Mouse (Mus musculus): ENCODE data around the gene Slc25a33.
A peak's percentile ranks its signal among the peaks of the same experiment; 100 is the strongest.
"Not testable (repeated sequence)": the region's sequence is repeated elsewhere in the genome, so short reads cannot be mapped to it uniquely, and the experiment has no call there.

Slc25a33 gene

DNA sequence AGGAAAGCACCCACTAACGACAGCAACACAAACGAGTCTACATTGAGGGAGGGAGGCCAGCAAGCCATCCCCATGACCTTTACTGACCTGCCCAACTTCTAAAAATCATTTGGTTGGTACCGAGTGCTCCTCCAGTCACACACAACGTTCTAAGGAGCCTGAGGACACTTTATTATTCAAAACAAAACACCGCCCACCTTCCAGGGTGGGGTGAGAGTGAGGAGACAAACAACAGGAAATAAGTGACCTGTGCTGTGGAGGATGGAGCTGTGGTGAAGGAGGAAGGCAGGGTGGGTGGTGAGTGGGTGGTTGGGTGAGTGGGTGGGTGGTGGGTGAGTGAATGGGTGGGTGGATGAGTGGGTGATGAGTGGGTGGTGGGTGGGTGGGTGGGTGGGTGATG lies 14.6 kb downstream of the Slc25a33 start:
- DNase-seq (ENCODE audit: low spot score in 2 of 2), result peak in 1 of 2 experiments; percentile 38

DNA sequence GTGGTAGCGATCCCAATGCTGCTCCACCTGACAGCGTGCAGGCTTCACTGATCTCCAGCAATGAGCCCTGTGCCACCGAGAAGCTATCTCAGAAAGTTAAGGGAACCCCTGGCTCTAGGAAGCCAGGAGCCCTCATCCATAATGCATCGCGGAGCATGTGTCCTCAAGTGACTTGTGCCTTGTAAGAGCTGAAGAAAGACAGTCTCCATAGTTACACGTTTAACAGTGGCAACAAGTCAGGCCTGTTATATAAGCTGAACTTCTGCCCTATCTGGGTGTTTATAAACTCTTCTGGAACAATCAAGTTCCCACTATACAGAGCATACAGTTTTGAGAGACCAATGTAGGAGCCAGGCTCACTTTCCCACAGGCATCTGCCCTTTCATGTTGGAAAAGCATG lies 15.7 kb downstream of the Slc25a33 start:
- DNase-seq (ENCODE audit: low spot score in 2 of 2), result no peak

DNA sequence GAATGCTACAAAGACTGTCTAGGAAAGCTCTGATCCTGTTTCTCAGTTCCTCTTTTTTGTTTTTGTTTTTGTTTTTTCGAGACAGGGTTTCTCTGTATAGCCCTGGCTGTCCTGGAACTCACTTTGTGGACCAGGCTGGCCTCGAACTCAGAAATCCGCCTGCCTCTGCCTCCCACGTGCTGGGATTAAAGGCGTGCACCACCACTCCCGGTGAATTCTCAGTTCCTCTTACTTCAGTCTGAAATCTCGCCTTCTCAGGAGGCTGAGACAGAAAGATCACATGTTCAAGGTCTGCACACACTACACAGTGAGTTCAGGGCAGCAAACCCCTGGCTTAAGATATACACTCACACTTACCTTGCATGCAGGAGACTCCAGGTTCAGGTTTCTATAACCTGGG lies 17.5 kb downstream of the Slc25a33 start:
- DNase-seq (ENCODE audit: low spot score in 2 of 2), result not testable (repeated sequence)

DNA sequence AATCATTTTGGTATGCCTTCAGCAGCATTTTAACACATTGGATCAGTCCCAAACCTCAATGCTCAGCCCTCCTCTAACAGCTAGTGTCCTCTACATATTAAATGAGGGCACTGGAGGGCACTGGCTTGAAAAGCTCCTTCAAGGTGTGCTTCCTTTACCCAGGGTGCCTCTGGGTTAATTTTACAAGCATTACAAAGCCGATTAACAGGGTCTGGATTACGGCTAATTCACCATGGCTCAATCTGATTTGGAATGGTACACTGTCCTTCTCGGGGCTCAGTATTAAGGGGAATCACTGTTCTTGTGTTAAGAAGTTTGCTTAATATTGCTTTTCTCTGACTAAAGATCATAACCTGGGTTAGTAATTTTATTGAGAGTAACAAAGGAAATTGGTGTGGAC lies 21.2 kb downstream of the Slc25a33 start:
- no peak for DNase-seq (ENCODE audit: low spot score in 2 of 2)

DNA sequence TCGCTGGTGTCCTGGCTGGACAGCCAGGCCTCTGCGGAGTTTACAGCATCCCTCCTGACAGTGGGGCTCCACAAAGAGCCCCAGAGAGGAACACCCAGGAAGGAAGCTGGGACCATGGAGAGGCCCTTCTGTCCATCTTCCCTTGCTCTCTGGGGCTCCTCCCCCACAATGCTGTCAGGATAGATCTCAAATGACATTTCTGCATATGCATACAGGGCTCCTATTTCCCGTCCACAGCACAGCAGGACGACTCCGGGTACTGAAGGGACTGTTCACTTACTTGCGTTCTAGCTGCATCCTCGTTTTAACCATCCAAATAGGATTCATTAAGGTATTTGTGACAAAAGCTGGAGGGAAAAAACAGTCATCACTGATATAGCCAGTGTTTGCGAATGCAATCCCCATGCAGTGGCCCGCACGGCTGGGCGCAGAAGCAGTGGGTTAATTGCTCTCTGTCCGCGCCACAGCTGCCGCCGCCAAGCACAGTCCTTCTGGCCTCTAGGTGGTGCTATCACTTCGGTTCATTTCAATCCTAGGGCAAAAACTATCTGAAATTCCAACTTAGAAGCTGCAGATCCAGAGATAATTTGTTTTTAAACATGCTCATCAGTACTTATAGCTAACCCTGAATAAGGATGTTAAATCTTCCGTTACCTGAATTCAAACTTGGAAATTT lies 21.8 kb downstream of the Slc25a33 start:
- DNase-seq (ENCODE audit: low spot score in 2 of 2), result peak; percentile 18 to 30

DNA sequence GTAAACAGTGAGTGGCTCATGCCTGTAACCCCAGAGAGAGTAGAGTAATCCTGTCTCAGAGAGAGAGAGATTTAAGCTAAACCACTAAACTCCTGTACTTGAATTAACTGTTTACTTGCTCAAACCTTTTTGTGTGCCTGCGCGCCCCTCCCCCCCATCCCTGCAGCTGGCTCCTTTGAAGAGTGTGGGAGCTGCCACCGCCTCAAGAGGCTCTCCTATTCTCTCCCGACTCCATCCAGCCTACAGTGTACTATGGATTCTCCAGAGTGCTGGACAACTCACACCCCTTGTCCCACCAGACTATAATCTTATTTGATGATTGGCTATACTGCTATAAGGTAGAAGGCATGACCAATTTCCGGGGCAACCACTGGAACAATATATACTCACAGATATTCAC lies 23.4 kb downstream of the Slc25a33 start:
- no peak for DNase-seq (ENCODE audit: low spot score in 2 of 2)

DNA sequence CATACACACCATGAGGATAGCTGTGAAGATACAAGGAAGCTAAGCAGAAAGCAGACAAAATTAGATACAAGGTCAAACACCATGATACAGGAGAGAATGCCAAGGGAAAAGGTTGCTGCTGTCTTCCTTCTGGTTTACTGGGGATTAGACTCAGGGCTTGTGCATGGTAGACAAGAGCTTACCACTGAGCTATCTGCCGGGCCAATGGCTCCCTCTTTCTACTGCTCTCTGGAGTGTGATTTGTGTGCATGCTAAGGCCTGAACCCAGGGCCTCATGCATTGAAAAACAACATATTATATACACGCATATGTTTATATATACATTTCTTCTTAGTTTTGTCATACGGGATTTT lies 24.4 kb downstream of the Slc25a33 start:
- not testable (repeated sequence) for DNase-seq (ENCODE audit: low spot score in 2 of 2)

DNA sequence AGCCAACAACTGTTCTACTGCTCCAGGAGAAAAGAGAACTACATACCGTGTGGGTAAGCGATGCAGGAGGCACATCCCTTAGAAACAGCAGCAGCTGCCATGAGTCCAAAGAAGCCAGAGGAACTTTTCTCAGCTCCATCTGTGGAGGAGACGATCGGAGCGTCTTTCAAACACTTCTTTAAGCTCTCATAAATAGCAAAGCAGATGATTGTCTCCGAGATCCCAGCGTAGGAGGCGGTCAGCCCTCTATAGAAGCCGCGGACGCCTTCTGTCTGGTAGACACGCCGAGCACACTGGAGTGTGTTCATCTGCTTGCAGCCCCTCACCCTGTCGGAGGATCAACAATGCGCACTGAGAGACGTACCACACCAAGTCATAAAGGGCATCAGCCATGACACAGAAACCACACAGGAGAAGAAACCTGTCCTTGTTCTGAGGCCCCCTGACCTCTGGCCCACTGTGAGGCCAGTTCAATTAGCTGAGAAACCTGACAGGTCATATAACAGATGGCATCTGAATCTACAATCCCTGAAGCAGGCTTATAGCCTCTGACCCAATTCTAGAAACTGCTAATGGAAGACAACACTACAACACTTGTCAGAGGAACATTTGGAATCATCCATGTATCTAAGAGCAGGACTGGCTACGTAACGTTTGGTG lies 24.9 kb downstream of the Slc25a33 start:
- no peak for DNase-seq (ENCODE audit: low spot score in 2 of 2)

DNA sequence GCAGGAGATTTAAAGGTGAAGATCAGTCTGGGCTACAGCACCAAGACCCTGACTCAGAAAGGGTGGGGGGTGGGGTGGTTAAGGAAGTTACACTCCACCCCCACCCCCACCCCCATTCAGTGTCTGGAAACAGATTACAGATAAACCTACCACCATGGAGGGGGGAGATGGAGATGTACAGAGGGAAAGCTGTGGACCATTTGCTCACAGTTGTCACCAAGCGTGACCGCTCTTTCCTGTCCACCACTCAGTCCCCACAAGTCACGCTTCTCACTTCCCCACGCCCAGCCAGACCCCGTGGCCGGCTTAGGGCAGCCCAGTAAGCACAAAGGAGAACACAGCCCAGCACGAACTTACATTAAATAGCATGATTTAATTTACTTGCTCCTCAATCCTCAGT lies 30.0 kb downstream of the Slc25a33 start:
- DNase-seq (ENCODE audit: low spot score in 2 of 2), result no peak

DNA sequence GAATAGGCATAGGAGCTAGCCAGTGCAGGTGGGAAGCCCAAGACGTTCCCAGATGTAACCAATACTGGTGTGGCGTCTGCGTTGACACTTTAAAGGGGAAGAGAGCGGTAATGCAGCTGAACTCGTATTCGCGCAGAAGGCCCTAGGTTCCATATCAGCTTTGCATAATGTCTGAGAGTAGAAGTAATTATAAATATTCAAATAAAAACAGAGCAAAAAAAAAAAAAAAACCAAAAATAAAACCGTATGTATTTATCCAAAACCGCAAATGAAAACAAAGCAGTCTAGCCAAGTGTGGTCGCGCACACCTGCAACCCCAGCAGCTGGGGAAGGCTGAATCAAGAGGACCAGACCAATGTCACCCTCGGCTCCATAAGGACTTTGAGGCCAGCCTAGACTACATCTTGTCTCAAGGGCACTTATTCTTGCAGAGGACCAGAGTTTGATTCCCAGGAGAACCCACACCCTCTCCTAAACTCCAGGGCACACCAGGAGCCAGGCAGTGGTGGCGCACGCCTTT lies 32.0 kb downstream of the Slc25a33 start:
- DNase-seq (ENCODE audit: low spot score in 2 of 2), result no peak

DNA sequence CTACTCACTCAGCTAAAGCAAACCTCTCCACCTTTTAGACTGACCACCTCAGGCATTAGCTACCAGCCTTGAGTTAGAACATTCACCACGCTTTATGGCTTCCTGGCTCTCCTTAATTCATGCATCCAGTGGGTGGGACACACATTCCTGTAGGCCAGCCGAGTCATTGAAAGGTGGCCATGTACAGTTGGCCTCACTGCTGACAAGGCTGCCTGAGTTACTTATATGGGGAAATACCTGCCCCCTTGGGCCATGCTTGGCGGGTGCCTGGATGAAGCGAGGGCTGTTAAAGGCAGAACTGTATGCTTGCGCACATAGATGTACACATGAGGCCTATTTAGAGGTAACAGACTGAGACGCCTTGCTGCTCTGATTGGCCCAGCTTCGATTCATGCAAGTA lies 33.8 kb downstream of the Slc25a33 start:
- no peak for DNase-seq (ENCODE audit: low spot score in 2 of 2)

DNA sequence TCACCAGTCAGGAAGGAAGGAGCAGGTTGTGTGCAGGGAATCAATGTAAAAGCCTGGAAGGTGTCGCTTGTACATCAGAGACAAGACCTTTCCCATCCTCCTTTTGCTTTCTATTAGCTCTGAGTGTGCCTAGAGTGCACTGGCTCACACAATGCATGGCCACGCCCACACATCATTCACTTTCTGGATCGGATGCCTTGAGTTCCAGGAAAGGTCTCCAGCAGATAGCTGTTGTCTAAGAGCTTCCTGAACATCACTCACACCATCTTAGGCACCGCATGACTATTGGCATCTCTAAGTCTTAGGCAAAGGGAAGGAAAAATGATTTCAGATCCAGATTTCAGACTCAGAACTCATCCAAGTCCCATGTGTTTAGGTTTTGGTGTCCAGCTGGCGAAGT lies 34.6 kb downstream of the Slc25a33 start:
- DNase-seq (ENCODE audit: low spot score in 2 of 2), result no peak

DNA sequence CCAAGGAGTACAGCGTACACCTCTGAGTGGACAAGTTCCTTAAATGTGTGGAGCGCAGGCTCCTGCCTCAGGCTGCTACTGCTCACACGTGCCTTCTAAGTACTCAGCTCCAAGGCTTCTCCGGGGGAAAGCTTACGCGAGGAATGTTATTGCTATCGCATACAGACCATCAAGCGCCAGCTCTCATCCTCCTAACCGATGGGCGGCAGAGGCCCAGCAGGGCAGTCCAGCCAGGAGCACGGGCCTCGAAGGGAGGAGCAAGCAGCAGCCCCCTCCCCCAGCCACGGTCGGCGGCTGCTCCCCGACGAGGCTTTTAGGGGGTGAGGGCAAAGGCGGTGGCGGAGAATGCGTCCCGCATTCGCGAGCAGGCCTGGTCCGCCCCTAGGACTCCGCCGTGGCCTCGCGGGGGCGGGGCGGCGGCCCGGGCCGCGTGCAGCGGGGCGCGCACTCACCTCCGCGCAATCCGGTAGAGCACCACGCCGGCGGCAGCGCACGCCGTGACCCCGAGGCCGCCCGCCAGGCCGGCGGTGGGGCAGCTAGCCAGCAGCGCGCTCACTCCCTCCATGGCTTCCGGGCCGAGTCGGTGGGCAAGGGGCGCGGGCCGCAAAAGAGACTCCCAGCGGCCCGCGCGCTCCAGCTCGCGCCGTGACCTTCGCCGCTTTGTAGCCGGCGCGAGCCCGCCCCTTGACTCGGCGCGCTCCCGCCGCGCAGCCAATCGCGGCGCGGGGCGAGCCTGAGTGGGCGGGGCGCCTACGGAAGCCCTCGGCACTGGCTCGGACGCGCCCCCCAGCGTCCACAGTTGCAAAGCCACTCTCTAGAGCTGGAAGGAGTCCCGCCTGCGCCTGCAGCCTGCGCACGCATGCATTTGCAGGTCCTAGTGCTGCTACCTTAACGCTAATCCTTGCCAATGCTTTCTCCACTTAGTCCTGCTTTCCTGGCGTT lies 36.4 kb downstream of the Slc25a33 start, which contains the start of gene Tmem201:
Gene Tmem201 (minus strand): TSS at position 662 of the 942 bp plus-strand sequence.
- peak; percentile 86 to 92 for DNase-seq (ENCODE audit: low spot score in 2 of 2)

DNA sequence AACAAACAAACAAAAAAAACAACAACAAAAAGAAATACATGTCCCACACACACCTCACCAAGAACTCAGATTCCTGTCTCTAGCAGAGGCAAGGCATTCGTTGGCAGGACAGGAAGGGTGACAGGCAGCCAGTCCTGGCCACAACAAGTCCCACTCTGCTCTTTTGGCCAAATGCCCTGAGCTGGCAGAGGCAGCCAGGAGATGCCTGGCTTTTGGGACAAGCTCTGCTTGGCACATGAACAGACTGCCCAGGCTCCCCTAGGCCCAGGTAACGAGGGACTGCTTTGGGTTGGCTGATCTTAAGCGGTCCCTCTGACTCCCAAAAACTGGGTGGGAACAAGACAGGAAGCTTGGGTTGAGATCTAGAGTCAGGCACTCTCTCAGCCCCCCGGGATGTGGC lies 37.5 kb downstream of the Slc25a33 start:
- no peak for DNase-seq (ENCODE audit: low spot score in 2 of 2)

DNA sequence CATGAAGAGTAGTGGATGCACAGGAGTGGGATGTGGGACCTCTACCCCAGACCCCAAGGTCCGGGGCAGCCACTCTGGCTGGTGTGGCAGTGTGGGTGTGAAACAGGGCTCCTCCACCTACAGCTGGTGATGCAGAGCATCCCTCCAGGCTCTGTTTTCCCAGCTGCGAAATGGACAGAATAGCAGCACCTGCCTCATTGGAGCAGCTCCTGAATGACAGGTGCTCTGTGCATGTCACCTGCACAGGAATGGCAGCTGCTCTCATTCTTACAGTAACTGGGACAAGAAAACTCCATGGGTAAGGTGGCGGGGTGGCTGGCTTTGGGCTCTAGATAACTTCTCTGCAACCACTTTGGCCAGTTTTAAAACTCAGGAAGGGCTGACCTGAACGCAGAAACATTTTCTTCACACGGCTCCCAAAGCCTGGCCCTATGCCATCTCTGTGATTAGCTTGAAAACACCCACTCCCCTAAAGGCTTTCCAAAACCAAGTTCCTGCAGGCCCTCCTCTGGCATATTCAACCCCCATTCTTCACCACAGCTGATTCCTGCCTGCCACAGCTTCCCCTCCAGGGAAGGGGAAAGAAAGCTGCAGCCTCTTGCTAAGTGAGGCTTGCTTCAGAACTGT lies 38.3 kb downstream of the Slc25a33 start:
- DNase-seq (ENCODE audit: low spot score in 2 of 2), result no peak

DNA sequence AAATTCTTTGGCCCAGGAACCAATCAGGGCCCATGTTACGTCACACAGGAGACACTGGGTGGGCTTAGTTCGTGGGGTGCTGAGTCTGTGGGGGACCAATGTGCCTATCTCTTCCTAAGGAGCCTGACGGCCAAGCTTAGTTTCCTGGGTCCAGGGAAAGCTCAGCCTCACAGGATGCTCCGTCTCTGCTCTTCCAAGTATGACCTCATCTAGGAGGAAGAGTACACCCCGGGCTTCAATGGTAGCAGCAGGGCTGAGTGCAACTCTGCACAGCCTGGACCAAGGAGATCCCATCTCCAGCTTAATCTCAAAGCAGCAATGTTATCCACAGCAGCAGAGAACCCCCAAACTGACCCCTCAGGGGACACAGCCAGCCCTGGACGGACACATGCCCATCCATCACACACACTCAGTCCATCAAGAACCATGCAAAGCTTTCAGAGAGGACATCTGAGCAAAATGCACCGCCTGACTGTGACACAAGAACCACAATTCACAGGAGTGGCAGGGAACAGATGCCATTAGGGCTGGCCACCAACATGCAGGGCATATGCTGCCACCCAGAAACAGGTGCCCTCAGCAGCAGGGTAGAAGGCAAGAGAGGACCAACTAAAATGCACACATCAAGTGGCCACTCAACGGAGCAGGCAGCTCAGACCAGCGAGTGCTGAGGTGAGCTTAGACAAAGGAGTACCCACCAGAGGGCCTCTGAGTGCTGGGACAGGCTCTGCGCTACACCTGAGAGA lies 39.2 kb downstream of the Slc25a33 start:
- DNase-seq (ENCODE audit: low spot score in 2 of 2), result no peak

DNA sequence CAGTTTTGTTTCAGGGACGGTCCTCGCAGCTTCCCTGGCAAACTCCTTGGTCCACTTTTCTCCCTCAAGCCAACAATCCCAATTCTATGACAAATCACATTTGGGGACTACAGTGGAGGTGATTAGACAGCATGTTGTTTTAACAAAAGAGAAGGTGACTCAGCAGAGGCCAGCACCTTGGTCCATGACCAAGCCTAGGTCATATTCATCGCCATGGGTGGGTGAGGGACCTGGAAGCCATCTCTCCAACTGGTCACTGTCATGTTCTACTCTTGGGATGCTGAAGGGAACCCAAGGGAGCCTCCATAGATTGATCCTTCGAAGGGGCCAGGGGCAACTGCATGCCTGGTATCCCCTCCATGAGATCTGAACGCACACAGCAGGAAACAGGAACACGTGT lies 39.8 kb downstream of the Slc25a33 start:
- DNase-seq (ENCODE audit: low spot score in 2 of 2), result no peak

DNA sequence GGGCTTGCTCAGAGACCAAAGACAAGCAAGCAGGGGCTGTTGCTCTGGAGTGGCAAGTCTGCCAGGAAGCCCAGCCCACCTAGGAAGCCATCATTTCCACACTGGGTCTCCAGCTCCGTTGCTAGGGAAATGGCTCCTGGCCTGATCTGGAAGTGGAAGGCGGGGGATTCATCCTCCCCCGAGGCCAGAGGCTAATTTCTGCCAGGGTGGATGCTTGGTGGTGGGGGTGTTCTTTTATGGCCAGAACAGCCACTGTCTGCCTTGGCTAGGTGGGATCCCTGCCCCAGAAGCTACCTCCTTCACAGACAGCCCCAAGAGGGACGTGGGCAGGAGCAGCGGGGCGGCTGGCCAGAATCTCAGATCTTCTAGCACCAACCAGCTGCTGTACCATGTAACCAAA lies 40.3 kb downstream of the Slc25a33 start:
- DNase-seq (ENCODE audit: low spot score in 2 of 2), result no peak

DNA sequence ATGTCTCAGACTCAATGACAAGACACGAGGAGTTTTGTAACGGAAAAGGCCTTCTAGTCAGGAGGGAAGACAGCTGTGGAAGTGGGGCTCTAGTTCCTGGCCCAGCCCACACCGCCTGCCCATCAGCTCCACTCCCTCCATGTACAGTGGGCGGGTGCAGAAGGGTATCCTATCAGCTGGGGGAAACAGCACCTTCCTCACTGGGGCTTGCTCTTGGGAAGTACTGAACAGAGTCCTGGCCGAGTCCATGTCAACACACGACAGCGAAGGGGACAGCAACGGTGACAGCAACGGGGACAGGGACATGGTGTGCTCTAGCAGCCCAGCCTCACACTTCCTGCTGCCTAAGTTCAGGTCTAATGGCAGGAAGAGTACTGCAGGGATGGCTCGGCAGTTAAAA lies 41.3 kb downstream of the Slc25a33 start:
- DNase-seq (ENCODE audit: low spot score in 2 of 2), result no peak

DNA sequence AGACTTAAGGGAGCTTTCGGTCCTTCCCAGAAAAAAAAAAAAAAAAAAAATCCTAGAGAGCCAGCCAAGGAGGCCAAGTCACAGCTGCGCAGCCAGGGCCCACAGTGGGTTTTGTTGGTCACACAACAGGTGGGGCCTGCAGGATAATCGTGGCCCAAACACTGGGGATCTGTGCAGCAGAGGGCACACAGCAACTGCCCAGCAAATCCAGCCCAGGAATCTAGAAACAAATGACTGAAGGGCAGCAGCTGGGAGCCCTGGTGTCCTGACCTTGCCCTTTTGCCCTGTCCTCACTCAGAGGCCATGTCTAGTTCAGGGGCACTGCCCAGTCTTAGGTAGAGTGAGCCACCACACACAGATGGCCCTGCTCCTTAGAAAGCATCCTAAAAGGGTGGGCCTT lies 41.8 kb downstream of the Slc25a33 start:
- DNase-seq (ENCODE audit: low spot score in 2 of 2), result no peak

DNA sequence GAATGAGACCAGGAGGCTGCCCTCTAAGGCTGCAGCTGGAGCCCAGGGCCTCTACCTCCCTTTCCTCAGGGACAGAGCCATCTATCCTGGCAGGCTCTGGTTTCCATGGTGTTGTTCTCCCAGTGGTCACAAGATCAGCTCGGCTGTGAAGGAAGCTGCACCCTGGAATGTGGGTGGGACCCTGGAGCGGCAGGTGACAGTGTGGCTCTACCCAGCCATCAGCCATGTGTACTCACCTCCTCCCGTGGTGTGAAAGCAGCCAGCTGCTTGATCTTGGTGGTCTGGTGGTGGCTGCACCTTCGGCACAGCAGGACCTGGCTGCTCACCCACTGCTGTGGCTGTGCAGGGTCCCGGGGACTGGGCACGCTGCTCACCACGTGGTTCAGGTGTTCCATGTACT lies 43.2 kb downstream of the Slc25a33 start:
- no peak for DNase-seq (ENCODE audit: low spot score in 2 of 2)
